Mouse (Mus musculus) ES-E14 (cell line): Measurements from ENCODE around the gene Xk.
"Not testable (repeated sequence)": the region's sequence is repeated elsewhere in the genome, so short reads cannot be mapped to it uniquely, and the experiment has no call there.

Experiments
- CHD2 ChIP-seq: IDR thresholded peaks from 2 replicates; pipeline ENCODE4 v1.6.1; 2014; ENCODE audit warnings: mild to moderate bottlenecking, low read depth, low read length, inconsistent platforms
- MAFK ChIP-seq: IDR thresholded peaks from 2 replicates; pipeline ENCODE4 v1.6.1; 2014; ENCODE audit warnings: mild to moderate bottlenecking, low read depth, low read length, inconsistent platforms; ENCODE audit not compliant: insufficient read depth
- ZC3H11A ChIP-seq: IDR thresholded peaks from 2 replicates; pipeline ENCODE4 v1.6.1; 2012; ENCODE audit warnings: low read depth, mild to moderate bottlenecking, inconsistent platforms, low read length, borderline replicate concordance
- ZNF384 ChIP-seq: IDR thresholded peaks from 2 replicates; pipeline ENCODE4 v1.6.1; 2012; ENCODE audit warnings: low read depth, low read length, inconsistent platforms

DNA sequence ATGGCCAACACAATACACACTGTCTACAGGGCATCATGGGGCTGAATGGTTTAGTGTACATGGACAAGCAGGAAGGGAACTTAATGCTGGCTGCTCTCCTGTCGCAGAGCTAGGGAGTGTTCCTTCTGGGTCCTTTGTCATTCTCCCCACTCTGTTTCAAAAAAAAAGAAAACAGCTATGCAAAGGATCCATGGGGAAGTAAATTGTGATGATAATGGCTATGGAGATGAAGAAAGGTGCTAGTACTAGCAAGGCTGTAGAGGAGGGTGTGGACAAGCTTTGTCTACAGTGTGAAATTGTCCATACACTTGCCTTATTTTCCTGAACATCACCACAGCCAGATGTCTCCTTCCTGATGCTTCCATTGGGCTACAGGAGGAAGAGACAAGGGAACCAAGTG is 62.4 kb downstream of the Xk start:
- TF ChIP-seq ZC3H11A, CHD2, MAFK: not testable (repeated sequence)
- peak; percentile 41; the same call in 1 of the 2 replicates for TF ChIP-seq ZNF384
